Mouse (Mus musculus) cortical plate, adult 2 months (tissue): Measurements from ENCODE around the gene Wipf1. TPM values are rescaled to one million over a fixed set of nuclear protein-coding genes. Genes with fewer than 3 reads are reported as not detected.
A peak's percentile ranks its signal among the peaks of the same experiment; 100 is the strongest.
"Not testable (repeated sequence)": the region's sequence is repeated elsewhere in the genome, so short reads cannot be mapped to it uniquely, and the experiment has no call there.

Experiments
- H3K27ac ChIP-seq: fragments of 200-500 bp; 2 replicates; pipeline ENCODE4 v1.5.1; 2012; ENCODE audit warnings: low read length, control low read depth, inconsistent platforms; ENCODE audit not compliant: insufficient read depth
- H3K4me1 ChIP-seq: fragments of 200-500 bp; 2 replicates; pipeline ENCODE4 v1.6.1; 2011; ENCODE audit warnings: low read length; ENCODE audit not compliant: control insufficient read depth, insufficient read depth
- H3K4me3 ChIP-seq: fragments of 200-500 bp; 2 replicates; pipeline ENCODE4 v1.5.1; 2011; ENCODE audit warnings: mild to moderate bottlenecking, low read length, control low read depth; ENCODE audit not compliant: insufficient read depth
- CTCF ChIP-seq: fragments of 200-500 bp; IDR thresholded peaks from 2 replicates; pipeline ENCODE4 v1.5.1; 2011; ENCODE audit warnings: mild to moderate bottlenecking, control low read depth, low read length; ENCODE audit not compliant: insufficient read depth; ENCODE audit errors: extremely low read depth
- POLR2A ChIP-seq: fragments of 200-500 bp; IDR thresholded peaks from 2 replicates; pipeline ENCODE4 v1.6.1; 2011; ENCODE audit warnings: mild to moderate bottlenecking, low read length, control low read depth; ENCODE audit not compliant: insufficient read depth; ENCODE audit errors: extremely low read depth
- polyA plus RNA-seq: library from polyadenylated mRNA; depleted of rRNA; stranded (reverse); fragments of >200 nt; gene quantifications from 2 replicates; pipeline ENCODE4 v1.2.3, GENCODE M21; 2012

Gene Wipf1
- polyA plus RNA-seq, 1 experiment, result 7.4 TPM

DNA sequence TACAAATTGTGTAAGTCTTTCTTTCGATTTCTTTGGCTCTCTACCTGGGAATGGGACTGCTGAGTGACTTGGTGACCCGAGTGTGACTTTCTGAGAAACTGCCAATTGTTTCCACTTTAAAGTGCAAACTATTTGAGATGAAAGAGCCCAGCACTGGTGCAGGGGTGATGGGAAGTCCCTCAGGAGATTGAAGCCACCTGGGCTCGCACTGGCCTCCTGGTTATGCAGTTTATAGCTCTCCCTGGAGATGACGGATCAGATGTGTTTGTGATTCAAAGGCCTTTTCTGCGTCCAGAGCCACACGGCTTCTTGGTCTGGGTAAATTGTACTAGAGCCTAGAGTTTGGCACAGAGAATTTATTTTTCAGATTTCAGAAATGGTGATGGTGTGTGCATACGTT, 34.2 kb upstream of the Wipf1 start:
- Histone ChIP-seq H3K4me3 (no peak overlapping the region), H3K27ac (no peak overlapping the region), H3K4me1 (peaks cover 2% of the 10 kb centered on the region; the same call in 1 of the 2 replicates)
- TF ChIP-seq CTCF, result no peak
- no peak for TF ChIP-seq POLR2A

DNA sequence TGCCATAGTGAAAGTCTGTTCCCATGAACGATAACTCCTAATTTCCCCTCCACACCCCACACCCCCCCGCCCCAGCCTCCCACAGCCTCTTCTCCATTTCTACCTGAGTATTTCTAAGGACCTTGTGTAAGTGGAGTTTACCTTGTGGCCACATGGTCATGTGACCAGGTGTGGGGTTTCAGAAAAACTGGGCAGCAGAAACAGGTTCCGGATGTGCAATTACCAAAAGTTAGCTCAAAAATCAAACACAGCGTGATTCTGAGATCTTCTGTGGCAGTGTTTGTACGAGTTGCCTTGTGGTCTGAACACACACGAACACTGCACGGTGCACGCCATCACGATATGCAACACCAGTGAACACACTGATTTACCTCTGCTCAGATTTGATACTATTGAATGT, 33.1 kb upstream of the Wipf1 start:
- Histone ChIP-seq H3K27ac (no peak overlapping the region), H3K4me3 (no peak overlapping the region)
- TF ChIP-seq CTCF (no peak), POLR2A (no peak)

DNA sequence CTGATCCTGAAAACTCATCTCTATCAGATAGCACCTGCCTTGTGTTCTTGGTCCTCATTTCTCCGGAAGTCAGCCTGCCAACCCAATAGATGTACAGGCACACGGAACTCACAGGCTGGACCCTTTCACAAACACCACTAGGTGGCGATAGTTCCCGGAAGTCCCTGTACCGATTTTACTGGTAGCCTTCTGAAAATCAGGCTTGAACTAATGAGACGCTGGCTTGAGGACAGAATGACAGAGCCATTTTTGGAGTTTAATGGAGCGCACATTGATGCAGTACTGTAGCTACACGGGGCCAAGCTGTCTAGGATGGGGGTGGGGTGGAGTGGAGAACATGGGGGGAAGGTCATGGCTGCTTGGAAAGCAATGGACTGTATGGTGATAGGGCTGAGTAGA, 32.1 kb upstream of the Wipf1 start:
- H3K4me1 ChIP-seq, result peaks cover 2% of the 10 kb centered on the region; the same call in 1 of the 2 replicates
- no peak overlapping the region for H3K27ac ChIP-seq
- H3K4me3 ChIP-seq, result peak overlapping the region; percentile 70
- TF ChIP-seq POLR2A, result no peak
- peak; percentile 59 for TF ChIP-seq CTCF

More for the DNA sequence above, 33.1 kb upstream of the Wipf1 start:
- H3K4me1 ChIP-seq, result peaks cover 2% of the 10 kb centered on the region; the same call in 1 of the 2 replicates

DNA sequence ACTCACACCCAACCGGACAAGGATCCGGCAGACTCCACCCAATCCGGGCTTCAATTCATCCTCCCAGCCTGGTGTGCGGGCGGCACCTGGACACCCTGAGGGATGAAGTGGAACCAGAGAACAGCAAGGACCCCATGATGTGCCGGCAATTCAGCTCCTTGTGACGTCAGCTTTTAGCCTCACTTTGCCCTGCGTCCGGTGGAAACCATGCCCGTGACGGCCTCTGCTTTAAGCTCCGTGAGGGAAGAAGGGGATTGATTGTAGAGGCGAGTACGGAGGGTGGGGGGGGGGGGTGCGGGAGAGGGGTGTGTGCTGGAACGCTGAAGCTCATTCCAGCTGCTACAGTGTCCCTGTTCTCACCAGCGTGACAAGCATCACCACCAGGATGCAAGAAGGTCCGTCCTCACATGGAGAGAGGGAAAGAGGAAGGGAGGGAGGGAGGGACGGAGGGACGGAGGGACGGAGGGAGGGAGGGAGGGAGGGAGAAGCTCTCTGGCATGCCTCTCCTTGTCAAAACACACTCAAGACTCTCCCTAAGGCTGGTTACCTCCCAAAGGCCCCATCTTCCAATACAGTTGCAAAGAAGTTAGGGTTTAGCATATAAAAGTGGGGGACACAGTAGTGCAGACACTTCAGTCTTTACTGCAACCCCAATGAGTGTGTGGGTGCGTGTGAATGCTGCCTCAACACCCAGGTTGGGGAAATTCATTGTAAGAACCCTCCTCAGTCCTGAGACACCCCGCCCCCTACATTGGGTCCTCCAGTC, 31.5 kb upstream of the Wipf1 start:
- Histone ChIP-seq H3K4me3 (peak overlapping the region; percentile 70), H3K27ac (no peak overlapping the region), H3K4me1 (peaks cover 2% of the 10 kb centered on the region; the same call in 1 of the 2 replicates)
- TF ChIP-seq CTCF (no peak), POLR2A (0 out of 2 replicates have a peak, but pooled peaks have one; percentile 15)

DNA sequence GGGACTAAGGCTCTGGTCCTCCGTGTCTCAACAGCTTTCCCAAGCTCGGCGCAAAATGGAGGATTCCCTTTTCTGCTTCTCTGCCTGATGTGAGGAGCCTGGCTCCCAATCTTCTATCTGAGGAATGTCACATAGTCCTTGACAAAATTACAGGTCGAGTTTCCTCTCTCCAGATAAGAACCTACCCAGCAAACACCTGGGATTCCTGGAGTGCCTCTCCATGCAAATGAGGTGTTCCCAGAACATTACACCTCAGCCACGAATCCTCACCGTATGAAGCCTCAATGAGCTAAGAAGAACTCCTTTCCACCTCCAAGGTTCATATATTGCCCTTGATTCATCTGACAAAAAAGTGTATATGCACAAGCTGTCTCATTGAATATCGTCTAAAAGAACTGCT, 30.9 kb upstream of the Wipf1 start:
- H3K4me1 ChIP-seq, result no peaks in the 10 kb centered on the region
- TF ChIP-seq POLR2A (no peak), CTCF (no peak)
- no peak overlapping the region for H3K27ac ChIP-seq
- peak overlapping the region; percentile 70 for H3K4me3 ChIP-seq

DNA sequence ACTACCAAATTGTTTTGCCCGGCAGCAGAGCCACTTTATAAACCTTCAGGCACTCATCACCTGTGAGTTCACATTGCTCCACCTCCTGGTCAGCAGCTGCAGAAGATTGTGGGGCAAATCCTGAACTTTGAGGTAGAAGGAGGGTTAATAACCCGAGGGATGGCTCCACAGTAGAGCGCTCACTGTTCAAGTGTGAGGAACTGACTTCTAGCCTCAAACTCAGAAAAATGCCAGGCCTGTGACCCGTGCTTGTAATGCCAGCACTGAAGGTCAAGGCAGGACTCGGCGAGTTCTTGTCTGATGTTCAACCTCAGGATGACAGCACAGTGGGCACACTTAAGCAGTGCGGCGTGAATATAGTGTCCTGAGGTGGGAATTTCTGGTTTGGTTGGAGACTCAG, 28.4 kb upstream of the Wipf1 start:
- no peak overlapping the region for H3K4me3 ChIP-seq
- H3K27ac ChIP-seq, result no peak overlapping the region
- no peaks in the 10 kb centered on the region for H3K4me1 ChIP-seq
- TF ChIP-seq CTCF, result no peak
- no peak for TF ChIP-seq POLR2A

DNA sequence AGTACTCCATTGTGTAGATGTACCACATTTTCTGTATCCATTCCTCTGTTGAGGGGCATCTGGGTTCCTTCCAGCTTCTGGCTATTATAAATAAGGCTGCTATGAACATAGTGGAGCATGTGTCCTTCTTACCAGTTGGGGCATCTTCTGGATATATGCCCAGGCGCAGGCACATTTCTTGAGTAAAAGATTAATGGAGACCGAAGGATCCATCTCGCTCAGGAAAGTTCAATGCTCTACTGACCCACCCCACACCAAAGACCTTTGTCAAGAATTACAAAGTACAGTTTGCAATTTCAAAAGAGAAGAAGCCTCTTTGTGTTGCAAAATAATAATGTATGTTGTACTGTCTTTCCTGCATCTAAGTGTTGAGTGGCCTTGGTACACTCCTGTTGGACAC, 27.5 kb upstream of the Wipf1 start:
- H3K4me1 ChIP-seq, H3K27ac ChIP-seq, H3K4me3 ChIP-seq: not testable (repeated sequence)

DNA sequence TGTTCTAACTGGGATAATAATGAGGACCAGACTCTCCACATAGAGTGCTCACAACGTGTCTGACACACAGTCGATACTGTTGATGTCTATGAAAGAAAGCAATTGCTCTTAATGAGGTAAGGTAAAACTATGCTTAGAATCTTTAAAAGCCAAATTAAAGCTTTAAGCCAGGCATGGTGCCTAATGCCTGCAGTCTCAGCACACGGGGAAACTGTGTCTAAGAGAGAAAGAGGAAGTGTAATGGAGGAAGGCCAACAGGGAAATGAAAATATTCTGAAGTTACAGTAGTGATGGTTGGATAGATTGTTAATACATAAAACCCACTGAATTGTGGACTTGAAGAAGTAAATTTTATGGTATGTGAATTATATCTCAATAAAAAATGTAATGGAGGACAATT, 24.9 kb upstream of the Wipf1 start:
- Histone ChIP-seq H3K4me3 (no peak overlapping the region), H3K27ac (no peak overlapping the region), H3K4me1 (no peaks in the 10 kb centered on the region)
- TF ChIP-seq CTCF (no peak), POLR2A (no peak)

DNA sequence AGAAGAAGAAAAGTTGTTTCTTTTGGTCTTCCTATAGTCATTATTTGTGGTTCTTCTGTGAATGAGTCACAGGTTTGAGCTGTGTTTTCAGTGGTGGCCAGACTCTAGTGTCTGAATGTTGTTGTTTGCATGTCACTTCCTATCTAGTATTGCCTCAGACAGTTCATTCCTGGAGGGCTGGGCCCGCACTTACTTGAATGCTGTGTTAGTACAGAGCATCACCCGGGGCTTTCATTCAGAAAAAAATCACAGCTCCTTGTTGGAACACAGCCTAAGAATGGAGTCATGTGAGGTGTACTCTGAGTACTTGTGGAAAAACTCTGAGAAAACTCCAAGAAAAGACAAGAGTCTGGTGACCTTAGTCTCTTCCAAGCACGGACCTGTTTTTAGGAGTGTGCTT, 23.4 kb upstream of the Wipf1 start:
- Histone ChIP-seq H3K4me3 (no peak overlapping the region), H3K27ac (no peak overlapping the region), H3K4me1 (no peaks in the 10 kb centered on the region)
- TF ChIP-seq POLR2A, result no peak
- no peak for TF ChIP-seq CTCF

DNA sequence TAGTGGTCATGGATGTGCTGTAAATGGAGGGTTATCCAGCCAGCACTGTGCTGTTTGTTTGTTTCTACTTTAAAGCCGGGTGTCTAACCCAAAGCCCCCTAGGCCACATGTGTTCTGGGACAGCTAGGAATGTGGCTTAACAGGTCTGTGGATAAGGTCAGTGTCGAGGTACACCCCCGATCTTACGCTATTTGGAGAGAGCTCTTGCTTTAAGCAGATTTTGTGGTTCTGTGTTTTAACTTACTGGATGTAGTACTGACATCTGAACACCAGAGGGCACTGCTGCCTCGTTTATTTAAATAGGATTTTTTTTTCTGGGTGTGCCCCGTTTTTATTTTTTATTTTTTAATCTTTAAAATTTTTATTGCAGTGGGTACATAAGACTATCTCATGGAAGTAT, 21.2 kb upstream of the Wipf1 start:
- Histone ChIP-seq H3K4me3 (peak overlapping the region; percentile 32; the same call in 1 of the 2 replicates), H3K27ac (no peak overlapping the region), H3K4me1 (no peaks in the 10 kb centered on the region)
- TF ChIP-seq POLR2A, result no peak
- peak; percentile 24; the same call in 1 of the 2 replicates for TF ChIP-seq CTCF
